Mouse (Mus musculus) thymus, adult 2 months (tissue): ENCODE measurements around the gene Bmp5. TPM values are rescaled to one million over a fixed set of nuclear protein-coding genes. Genes with fewer than 3 reads are reported as not detected.

Source experiments
- DNase-seq: peaks from one replicate; pipeline ENCODE4 v3.0.0; 2021
- H3K27ac ChIP-seq: fragments of 200-500 bp; 2 replicates; pipeline ENCODE4 v1.5.1; 2012; ENCODE audit warnings: low read length, control low read depth; ENCODE audit not compliant: control insufficient read depth, insufficient read depth
- H3K27me3 ChIP-seq: fragments of 200-500 bp; 2 replicates; pipeline ENCODE4 v1.6.1; 2012; ENCODE audit warnings: mild to moderate bottlenecking, low read length, moderate library complexity, mixed read lengths; ENCODE audit not compliant: control insufficient read depth, insufficient read depth
- H3K36me3 ChIP-seq: fragments of 200-500 bp; 2 replicates; pipeline ENCODE4 v1.6.1; 2012; ENCODE audit warnings: mild to moderate bottlenecking, low read length, moderate library complexity; ENCODE audit not compliant: control insufficient read depth, insufficient read depth
- H3K4me1 ChIP-seq: fragments of 200-500 bp; replicated peaks from 2 replicates; pipeline ENCODE4 v1.6.1; 2012; ENCODE audit warnings: low read length; ENCODE audit not compliant: control insufficient read depth, insufficient read depth
- H3K4me3 ChIP-seq: fragments of 200-500 bp; 2 replicates; pipeline ENCODE4 v1.5.1; 2012; ENCODE audit warnings: mild to moderate bottlenecking, low read length, control low read depth, moderate library complexity; ENCODE audit not compliant: control insufficient read depth, insufficient read depth
- CTCF ChIP-seq: fragments of 200-500 bp; IDR thresholded peaks from 2 replicates; pipeline ENCODE4 v1.5.1; 2012; ENCODE audit warnings: mild to moderate bottlenecking, control low read depth, low read length, moderate library complexity, borderline replicate concordance; ENCODE audit not compliant: control insufficient read depth, poor library complexity, insufficient read depth; ENCODE audit errors: extremely low read depth
- POLR2A ChIP-seq: fragments of 200-500 bp; IDR thresholded peaks from 2 replicates; pipeline ENCODE4 v1.6.1; 2012; ENCODE audit warnings: mild to moderate bottlenecking, low read length, control low read depth, moderate library complexity; ENCODE audit not compliant: control insufficient read depth, poor library complexity, insufficient read depth; ENCODE audit errors: extremely low read depth
- WGBS: fragments of 180-500 bp; shearing (Covaris S2); methylation state at CpG from one replicate; pipeline ENCODE4 v1.1.7; 2018; 5-methylcytosine and 5-hydroxymethylcytosine counted together
- polyA plus RNA-seq: library from polyadenylated mRNA; depleted of rRNA; stranded (reverse); fragments of >200 nt; gene quantifications from 2 replicates; pipeline ENCODE4 v1.2.3, GENCODE M21; 2012

Gene Bmp5
- polyA plus RNA-seq, 1 experiment: 0.04 TPM

DNA sequence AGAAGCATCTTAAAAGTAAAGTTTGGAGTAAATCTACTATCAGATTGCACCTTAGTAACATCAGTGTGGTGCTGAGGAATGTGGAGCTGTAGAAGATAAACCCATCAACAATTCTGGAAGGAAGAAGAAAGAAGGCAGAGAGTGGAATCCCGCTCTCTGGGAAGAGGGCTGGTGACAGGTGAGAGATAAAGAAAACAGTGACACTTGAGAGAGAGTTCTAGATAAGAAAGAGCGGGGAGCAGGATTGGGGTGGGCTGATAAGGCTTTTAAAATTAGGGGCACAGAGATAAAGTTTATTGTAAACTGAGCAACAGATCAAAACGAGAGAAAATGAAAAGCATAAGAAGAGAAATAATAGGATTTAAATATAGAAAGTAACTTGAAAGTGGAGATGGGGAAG lies 6.1 kb upstream of the Bmp5 start:
- no peak for TF ChIP-seq POLR2A
- TF ChIP-seq CTCF: no peak
- Histone ChIP-seq H3K4me3 (no peak overlapping the region), H3K4me1 (no peaks in the 10 kb centered on the region), H3K27ac (no peak overlapping the region), H3K36me3 (no peaks in the 10 kb centered on the region), H3K27me3 (no peaks in the 10 kb centered on the region)
- 78% methylated on average over 3 of the region's 3 CpGs for WGBS
- DNase-seq: no peak

DNA sequence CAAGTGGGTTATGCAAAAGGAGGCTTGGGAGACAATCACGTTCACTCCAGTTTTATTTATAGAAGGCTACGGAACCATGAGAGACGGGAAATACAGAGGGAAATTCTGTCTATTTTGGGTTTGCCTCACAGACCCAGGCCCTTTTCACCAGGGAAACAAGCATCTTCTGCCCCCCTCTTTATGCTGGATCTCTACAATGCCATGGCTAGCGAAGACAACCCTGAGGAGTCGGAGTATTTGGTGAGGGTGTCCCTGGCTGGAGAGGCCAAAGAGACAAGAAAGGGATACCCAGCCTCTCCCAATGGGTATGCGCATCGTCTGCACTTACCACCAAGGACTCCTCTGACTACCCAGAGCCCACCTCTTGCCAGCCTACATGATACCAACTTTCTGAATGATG lies 989 bp downstream of the Bmp5 start:
- WGBS: 80% methylated on average over 7 of the region's 7 CpGs
- TF ChIP-seq CTCF (no peak), POLR2A (no peak)
- Histone ChIP-seq H3K36me3 (no peaks in the 10 kb centered on the region), H3K4me3 (no peak overlapping the region), H3K4me1 (no peaks in the 10 kb centered on the region), H3K27me3 (no peaks in the 10 kb centered on the region), H3K27ac (no peak overlapping the region)
- no peak for DNase-seq

DNA sequence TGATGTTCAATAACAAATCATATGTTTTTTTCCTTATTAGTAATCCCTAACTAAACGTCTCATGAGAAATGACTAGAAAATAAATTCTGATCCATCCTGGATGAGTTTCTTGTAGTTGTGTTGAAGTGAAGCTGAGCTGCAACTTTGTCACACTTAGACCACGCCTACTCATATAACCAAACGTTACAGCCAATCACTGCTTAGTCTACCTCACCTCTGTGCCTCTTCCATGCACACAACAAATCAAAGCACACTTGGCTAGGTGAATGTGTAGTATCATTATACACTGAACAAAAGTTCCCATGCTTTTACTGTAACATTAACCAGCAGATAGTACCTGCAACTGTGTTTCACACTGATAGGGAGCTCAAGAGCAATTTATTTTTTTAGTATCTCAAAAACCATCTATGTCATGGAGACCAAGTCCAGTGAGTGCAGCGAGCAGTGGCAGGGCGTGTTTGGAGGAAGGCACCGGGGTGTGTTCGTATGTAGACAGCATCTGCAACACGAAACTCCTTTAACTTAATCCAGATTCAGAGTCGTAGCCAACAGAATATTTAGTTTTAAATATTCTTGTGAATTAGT lies 3.7 kb downstream of the Bmp5 start:
- TF ChIP-seq POLR2A (no peak), CTCF (no peak)
- Histone ChIP-seq H3K27ac (no peak overlapping the region), H3K4me3 (no peak overlapping the region), H3K36me3 (no peaks in the 10 kb centered on the region), H3K27me3 (no peaks in the 10 kb centered on the region), H3K4me1 (no peaks in the 10 kb centered on the region)
- 89% methylated on average over 9 of the region's 9 CpGs for WGBS
- DNase-seq: no peak

DNA sequence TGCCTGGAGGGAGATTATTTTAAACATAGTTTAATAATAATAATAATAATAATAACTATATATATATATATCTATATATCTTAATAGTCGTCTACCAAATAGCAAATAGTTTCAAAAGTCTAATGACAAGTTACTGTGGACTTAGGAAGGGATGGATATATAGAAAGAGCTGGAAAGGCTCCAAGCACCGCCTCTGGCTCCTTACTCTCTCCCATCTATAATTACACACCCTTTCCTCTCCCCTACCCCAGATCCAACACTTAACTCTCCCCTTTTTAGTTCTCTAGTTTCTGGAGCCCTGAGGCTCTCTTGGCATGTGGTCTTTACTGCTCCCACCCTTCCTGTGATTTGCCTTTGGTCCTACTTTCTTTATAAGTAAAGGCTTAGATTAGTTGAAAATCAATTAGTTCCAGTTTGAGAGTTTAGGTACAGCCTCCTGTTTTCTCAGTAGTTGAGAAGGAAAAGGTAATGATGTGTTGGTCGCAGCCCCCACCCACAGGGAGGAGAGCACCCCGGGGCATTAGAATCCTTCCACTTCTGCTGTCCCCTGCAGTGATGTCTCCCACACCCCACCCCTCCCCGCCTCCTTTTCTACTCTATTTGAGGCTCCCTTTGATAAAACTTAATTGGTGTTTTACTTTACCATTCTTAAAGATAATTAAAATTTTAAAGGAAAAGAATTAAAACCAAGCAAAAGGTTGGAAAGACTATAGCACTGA lies 5.6 kb downstream of the Bmp5 start:
- no peaks in the 10 kb centered on the region for H3K36me3 ChIP-seq
- no peak for TF ChIP-seq POLR2A
- no peak for TF ChIP-seq CTCF
- H3K27me3 ChIP-seq: no peaks in the 10 kb centered on the region
- no peak for DNase-seq
- no peak overlapping the region for H3K4me3 ChIP-seq
- 63% methylated on average over 5 of the region's 5 CpGs for WGBS
- H3K4me1 ChIP-seq: no peaks in the 10 kb centered on the region
- no peak overlapping the region for H3K27ac ChIP-seq

DNA sequence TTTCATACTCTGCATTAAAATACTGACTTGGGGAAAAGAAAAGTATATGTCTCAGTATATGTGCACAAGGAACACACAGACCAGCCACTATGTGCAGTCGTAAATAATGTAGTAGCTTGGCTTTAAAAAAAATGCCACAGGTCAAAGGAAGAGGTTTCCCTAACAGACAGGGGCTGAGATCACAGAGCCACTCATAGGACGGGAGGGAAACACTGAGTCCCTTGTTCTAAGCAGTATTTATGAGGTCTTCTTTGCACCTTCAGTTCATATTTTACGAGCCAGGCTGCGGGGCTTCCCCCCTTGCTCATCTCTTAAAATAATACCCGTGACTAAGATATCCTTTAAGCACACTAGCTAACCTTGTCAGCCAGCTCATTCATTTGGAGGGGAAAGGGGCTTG lies 6.4 kb downstream of the Bmp5 start:
- H3K4me1 ChIP-seq: no peaks in the 10 kb centered on the region
- H3K27me3 ChIP-seq: no peaks in the 10 kb centered on the region
- no peak for TF ChIP-seq CTCF
- TF ChIP-seq POLR2A: no peak
- 72% methylated on average over 5 of the region's 5 CpGs for WGBS
- no peaks in the 10 kb centered on the region for H3K36me3 ChIP-seq
- H3K4me3 ChIP-seq: no peak overlapping the region
- DNase-seq: no peak
- no peak overlapping the region for H3K27ac ChIP-seq

DNA sequence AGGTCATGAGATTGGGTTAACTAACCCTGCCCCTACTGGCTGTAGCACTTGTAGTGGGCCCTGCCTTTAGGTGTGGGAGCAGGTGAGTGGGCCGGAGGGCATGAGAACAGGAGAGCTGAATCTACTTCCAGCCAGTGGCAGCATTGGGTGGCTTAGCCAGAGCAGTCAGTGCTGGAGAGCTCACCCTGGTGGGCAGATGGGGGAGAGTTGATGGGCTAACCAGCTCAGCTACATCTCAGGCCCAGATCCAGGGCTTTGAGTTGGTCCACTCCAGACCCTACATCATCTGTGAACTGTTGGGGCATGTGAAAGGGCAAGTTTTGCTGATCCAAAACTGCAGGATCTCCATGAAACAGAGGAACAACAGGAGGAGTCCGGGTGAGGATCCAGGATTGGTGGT lies 8.4 kb downstream of the Bmp5 start:
- DNase-seq: no peak
- H3K36me3 ChIP-seq: no peaks in the 10 kb centered on the region
- 94% methylated on average over 2 of the region's 2 CpGs for WGBS
- TF ChIP-seq POLR2A (no peak), CTCF (no peak)
- H3K4me3 ChIP-seq: no peak overlapping the region
- no peaks in the 10 kb centered on the region for H3K27me3 ChIP-seq
- no peaks in the 10 kb centered on the region for H3K4me1 ChIP-seq
- H3K27ac ChIP-seq: no peak overlapping the region
